Mouse (Mus musculus) adrenal gland, adult 2 months (tissue): ENCODE measurements around the gene Lrrc25. TPM values are rescaled to one million over a fixed set of nuclear protein-coding genes. Genes with fewer than 3 reads are reported as not detected.
"Not testable (repeated sequence)": the region's sequence is repeated elsewhere in the genome, so short reads cannot be mapped to it uniquely, and the experiment has no call there.

Source experiments
- DNase-seq: peaks from one replicate; pipeline ENCODE4 v3.0.0; 2021
- long read RNA-seq: library from polyadenylated mRNA; stranded (forward); transcript quantifications from one replicate; pipeline ENCODE4 v2.0.0, GENCODE M21; 2021
- polyA plus RNA-seq: library from polyadenylated mRNA; depleted of rRNA; stranded (reverse); fragments of >200 nt; gene quantifications from 2 replicates; pipeline ENCODE4 v1.2.3, GENCODE M21; 2012; rRNA removed
- total RNA-seq, 2 experiments: library from RNA; stranded (reverse); gene quantifications; 2 replicates each; pipeline ENCODE4 v1.2.3; 2021

Lrrc25 gene
- total RNA-seq, result 1 to 10 TPM; 1.8 to 3.6 TPM
- 8.4 and 11.1 TPM in 2 replicates for polyA plus RNA-seq
- long read RNA-seq, partial matches to known transcripts, result 0 of 1 reads
- long read RNA-seq, other reads (novel, unspliced or antisense), result 1 of 1 reads

DNA sequence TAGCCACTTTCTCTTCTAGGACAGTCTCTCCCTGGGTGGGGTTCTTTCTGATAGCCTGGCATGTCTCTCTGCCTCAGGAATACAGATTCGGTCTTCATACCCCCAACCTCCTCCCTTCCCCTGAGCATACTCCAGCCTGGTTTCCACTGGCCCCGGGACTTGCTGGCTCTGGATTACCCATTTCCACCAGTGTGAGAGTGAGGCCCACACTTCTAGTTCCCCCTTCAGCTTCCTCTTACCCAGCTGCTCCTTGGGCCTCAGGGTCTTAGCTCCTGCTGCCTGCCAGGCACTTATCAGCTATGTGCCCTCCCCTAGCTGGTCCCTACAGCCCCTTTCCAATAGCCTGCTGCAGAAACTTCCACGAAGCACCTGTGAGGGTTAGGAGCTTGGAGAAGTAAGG, at the start of gene Lrrc25:
Lrrc25 (plus strand) TSS at position 262 of the 400 bp plus-strand sequence.
- no peak for DNase-seq

DNA sequence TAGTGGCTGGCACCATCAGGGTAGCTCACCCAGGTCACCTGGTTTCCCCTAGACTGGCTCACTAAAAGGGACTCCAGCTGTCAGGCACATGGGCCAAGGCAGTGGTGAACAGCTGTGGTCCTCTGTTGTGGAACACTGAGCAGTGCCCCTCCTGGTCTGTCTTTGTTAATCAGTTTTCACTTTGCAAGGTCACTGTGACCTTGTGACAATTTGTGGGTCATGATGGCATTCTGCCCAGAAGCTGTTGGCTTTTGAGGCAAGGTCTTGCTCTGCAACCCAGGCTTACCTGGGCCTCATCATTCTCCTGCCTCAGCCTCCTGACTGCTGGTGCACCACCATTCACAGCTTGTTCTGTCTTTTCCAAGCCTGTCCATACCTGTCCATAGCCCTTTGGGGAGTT, 45.6 kb upstream of the Lrrc25 start:
- DNase-seq, result peak; percentile 72

DNA sequence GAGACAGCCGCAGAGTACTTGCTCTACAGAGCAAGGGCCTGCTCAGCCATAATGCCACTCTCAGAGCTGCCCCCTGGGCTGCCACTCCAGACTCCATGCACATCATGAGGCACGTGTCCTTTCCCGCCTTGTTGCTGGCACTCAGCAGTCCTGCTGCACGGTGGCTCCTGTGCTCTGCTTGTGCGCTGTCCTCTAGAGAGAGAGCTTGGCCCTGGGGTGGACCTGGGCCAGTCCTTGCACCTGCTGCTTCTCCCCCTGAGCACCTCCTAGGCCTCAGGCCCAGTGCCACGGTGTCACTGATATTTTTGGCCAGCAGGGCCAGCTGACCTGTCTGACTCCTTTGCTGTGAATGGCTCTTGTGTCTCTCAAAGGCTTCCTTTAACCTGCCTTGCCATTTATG, 45.0 kb upstream of the Lrrc25 start:
- no peak for DNase-seq

DNA sequence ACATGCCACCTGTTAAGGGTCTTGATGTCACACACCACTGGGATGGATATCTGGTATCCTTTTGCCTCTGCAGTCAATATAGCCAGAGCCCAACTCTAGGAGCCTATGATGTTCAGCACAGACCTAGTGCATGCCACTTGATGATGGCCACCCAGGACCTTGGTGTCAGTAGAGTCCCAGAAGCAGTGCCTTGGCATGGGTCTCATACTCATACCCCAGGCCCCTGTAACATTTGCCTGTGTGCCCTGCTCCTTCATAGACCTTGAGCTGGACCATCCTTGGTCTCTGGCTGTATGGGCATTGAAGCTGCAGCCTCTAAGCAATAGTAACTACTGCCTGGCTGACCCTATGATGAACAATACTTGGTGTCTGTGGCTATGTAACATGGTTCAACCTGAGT, 41.7 kb upstream of the Lrrc25 start:
- no peak for DNase-seq

DNA sequence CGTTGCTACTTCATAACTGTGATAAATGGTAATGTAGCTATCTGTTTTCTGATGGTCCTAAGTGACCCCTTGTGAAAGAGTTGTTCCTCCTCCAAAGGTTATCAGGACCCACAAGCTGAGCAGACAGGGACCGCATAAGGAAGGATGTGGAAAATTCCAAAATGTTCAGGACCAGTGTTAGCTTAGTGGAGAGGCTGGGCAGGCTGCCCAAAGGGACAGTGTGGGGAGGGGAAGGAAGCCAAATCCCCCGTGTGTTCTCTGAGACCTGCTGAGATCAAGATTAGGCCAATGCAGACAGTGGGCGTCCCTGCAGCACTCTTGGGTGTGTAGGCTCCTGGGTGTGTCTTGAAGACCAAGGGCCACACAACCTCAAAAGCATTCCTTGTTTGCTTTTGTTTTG, 41.0 kb upstream of the Lrrc25 start:
- peak; percentile 82 for DNase-seq

DNA sequence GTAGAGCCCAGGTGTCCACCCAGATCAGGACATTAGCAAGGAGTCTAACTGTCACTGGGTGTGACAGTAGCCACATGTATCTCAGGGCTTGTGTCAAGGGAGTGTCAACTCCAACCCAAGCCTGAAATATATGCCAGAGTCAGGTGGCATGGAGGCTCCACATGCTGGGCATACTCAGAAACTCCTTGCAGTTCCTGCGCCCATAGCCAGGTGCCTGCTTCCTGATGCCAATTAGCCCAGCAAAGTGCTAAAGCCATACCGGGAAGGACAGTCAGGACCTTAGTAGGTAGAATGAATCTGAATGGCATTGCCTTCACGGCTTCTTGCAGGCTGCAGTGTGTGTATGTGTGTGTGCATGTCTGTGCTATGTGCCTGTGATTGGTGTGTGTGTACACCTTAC, 38.7 kb upstream of the Lrrc25 start:
- DNase-seq, result no peak

DNA sequence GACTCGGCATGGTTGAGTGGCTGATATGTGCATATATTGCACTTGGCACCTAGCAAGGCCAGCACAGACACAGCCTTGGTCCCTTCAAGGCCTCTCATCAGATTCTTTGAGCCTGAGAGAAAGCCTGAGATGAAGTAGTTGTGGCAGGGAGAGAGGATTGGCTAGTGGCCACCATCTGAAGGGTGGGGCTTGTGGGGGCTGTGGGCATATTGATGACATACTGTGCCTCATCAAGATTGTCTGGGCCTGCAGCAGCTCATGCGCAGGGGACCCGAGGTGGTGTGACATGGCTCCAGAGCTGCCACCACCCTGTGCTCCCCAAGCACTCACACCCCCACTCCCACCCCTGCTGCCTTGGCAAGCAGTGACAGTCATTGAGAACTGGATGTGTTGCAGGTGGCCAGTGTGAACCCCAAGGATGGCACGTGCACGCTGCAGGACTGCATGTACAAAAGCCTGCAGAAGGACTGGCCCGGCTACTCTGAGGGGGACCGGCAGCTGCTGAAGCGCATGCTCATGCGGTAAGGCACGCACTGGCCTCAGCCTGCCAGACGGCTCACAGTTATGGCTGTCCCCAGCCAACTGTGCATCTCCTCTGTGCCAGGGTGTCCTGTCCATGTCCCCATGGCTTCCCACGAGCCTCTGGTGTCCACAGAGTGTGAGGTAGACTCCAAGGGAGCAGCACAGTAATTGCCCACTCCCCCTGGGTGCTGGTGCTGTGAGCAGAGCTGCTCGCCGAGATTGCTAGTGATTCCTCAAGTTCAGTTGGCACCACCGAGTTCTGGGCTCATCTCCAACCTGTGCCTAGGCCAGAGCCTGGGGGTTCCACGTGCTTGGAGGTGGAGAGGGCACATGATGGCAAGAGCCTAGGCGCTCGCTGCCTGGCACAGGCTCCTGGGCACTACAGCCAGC, 32.2 kb upstream of the Lrrc25 start:
- DNase-seq, result peak; percentile 80

DNA sequence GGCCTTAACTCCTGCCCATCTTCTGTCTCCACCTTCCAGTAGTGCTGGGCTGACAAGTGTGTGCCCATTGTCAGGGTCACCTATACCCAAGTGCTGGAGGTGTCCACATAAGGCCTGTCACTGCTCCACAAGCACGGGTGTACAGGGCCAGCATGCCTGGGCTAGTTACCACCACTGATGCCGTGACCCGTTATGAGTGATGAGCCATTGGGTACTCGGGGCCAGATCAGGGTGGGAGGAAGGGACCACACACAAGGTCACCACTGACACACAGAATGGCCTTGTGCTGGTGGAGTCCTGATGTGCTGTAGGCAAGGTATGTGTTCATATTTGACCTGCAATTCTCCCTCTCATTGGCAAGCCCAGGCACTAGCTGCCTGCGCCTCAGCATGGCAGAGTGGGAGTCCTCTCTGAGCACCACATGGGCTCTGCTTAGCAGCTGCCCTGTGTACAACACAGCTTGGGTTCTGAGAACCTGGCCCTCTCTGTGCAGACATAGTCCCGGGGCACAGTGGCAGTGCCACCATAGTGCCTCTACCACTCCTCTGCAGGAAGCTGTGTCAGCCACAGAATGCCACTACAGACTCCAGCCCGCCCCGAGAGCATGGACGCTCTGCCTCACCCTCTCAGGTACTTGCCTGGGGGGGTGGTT, 31.2 kb upstream of the Lrrc25 start:
- peak; percentile 83 for DNase-seq

DNA sequence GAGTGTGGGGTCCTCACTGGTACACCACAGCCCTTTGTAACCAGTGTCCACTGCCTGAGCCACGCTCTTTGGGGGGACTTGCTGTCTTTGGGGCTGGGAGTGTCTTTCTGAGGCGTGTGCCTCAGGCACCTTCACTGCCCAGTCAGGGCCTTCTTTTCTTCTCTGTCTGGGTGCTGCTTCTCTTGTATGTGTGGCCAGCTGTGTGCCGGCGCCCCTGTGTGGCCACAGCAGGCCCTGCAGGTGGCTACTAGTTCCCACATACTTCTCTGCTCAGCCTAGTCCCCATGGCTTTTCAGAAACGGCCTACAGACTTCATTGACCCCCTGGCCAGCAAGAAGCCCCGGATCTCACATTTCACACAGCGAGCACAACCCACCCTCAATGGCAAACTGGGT, 30.7 kb upstream of the Lrrc25 start:
- peak; percentile 84 for DNase-seq

DNA sequence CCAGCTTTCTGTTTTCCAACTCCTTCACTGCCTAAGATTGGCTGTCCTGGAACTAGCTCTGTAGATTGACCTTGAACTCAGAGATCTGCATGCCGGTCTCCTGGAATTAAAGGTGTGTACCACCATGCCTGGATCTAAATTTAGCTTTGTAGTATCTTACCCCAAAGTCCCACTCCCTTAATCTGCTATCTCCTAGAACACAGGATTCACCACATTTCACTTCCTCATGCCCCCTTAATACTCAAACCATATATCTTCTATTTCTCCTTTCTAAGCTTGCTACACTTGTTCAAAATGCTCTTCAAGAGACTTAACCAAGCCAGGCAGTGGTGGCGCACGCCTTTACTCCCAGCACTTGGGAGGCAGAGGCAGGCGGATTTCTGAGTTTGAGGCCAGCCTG, 28.0 kb upstream of the Lrrc25 start:
- DNase-seq, result not testable (repeated sequence)

DNA sequence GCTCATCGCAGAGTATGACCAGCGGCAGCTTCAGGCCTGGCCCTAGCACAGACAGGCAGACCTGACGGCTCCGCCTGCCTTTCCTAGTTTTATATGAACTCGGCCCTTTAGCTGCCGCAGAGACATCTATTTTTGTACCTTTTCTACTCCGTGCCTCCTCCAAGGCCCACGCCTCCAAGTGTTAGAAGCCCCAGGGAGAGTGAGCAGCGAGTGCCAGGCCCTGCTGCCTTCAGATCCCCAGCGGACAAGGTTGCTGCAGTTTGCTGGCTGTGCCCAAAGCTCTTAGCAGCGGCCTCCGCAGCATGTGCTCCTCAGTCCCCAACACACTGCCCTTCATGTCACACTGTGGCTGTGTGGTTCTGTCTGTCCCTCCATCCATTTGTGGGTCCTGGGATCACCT, 24.4 kb upstream of the Lrrc25 start:
- no peak for DNase-seq

DNA sequence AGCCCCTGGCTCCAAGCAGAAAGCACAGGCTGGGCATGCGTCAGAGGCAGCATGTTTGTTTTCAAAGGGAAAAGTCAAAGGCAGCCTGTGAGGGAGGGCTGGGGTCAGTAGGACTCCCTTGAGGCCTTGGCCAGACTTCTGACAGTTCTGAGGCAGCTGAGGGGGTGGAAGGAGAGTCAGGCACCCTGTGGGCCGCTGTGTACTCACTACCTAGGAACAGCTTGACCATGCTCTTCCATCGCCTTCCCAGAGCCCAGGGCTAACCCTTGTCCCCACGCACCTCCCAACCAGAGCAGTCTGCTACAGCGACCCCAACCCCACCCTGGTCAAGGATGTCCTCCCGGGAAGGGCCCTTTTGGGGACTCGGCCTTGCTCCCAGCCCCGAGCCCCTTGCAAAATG, 22.8 kb upstream of the Lrrc25 start:
- peak; percentile 80 for DNase-seq

DNA sequence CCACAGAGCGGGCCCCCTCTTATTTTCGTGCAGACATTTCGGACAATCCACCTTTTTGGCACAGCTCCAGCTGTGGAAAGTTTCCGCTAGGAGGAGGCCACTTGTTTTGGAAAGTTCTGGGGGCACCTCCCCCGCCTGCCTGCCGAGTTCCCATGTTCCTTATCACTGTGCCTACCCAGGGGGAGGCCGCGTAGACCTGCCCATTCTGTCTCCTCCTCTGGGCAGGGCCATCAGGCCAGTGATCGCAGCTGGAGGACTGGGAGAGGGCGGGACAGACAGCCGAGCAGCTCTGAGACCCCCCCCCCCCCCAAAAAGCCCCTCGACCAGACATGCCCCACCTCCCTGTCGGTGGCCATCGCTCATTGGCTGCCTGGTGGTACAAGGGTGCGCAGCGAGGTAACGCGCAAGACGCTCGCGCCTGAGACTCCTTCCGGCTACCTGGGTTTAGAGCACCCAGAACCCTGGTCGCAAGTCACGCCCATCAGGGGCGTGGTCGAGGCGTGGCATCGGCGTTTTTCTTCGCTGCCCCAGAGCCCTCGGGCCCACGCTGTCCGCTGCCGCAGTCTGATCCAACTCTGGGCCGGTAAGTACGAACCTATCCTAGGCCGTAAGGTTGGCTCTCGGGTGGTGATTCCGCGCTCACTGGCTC, 21.9 kb upstream of the Lrrc25 start, which contains the start of gene Isyna1:
Isyna1 (plus strand) TSS at position 413 of the 649 bp plus-strand sequence.
- DNase-seq, result peak; percentile 95

DNA sequence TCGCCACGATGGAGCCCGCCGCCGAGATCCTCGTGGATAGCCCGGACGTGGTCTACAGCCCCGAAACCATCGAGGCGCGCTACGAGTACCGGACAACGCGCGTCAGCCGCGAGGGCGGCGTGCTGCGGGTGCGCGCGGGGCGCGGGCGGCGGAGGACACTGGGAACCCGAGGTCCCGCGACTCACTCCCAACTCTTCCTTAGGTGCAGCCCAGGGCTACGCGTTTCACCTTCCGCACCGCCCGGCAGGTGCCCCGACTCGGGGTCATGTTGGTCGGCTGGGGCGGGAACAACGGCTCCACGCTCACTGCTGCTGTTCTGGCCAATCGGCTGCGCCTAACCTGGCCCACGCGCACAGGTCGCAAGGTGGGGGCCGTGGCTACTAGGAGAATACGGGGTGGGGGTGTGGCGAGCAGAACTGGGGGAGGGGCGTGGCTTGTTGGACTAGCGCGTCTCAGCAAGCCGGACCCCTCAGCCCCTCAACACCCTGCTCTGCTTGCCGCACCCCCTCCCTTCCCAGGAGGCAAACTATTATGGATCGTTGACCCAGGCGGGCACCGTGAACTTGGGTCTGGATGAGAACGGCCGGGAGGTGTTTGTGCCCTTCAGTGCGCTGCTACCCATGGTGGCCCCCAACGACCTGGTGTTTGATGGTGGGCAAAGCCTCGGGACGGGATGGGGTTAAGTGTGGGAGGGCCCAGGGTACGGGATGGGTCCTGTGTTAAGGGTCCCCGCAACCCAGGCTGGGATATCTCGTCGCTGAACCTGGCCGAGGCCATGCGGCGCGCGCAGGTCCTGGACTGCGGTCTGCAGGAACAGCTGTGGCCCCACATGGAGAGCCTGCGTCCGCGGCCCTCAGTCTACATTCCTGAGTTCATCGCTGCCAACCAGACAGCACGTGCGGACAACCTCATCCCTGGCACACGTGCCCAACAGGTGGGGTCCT, 21.1 kb upstream of the Lrrc25 start:
- DNase-seq, result no peak

DNA sequence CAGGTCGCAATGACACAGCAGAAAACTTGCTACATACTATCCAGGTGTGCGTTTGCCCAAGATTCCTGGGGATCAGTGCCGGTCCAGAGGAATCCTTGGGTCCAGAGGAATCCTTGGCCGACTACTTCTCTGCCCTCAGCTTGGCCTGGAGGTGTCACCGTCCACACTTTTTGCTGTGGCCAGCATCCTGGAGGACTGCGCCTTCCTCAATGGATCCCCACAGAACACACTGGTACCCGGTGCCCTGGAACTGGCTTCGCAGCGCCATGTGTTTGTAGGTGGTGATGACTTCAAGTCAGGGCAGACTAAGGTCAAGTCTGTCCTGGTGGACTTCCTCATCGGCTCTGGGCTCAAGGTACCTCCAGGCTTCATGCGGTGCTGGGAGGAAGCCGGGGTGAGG, 20.1 kb upstream of the Lrrc25 start:
- no peak for DNase-seq

DNA sequence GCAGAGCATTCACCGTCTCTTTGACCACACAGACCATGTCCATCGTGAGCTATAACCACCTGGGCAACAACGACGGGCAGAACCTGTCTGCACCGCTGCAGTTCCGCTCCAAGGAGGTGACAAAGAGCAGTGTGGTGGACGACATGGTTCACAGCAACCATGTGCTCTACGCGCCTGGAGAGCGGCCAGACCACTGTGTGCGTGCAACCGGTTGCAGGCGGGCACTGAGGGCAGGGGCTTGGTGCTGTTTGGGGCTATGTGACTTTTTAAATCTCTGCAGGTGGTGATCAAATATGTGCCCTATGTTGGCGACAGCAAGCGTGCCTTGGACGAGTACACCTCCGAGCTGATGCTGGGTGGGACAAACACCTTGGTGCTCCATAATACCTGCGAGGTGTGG, 19.7 kb upstream of the Lrrc25 start:
- no peak for DNase-seq

DNA sequence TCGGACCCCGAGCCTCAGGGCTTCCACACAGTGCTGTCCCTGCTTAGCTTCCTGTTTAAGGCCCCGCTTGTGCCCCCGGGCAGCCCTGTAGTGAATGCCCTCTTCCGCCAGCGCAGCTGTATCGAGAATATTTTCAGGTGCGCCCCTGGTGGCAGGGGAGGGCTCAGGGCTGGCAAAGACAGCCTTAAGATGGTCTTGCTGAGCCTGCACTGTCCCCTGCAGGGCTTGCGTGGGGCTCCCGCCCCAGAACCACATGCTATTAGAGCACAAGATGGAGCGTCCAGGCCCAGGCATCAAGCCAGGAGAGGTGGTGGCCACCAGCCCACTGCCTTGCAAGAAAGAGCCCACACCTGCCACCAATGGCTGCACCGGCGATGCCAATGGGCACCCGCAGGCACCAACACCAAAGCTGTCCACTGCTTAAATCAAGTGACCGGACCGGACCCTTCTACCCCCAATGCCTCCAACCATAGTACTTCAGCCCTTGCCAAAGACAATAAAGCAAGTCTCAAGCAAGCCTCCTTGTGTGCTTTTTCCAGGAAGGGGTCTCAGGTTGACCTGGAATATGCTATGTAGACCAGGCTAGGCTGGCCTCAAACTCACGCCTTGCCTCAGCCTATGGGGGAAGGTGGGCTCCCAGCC, 19.1 kb upstream of the Lrrc25 start:
- DNase-seq, result no peak

DNA sequence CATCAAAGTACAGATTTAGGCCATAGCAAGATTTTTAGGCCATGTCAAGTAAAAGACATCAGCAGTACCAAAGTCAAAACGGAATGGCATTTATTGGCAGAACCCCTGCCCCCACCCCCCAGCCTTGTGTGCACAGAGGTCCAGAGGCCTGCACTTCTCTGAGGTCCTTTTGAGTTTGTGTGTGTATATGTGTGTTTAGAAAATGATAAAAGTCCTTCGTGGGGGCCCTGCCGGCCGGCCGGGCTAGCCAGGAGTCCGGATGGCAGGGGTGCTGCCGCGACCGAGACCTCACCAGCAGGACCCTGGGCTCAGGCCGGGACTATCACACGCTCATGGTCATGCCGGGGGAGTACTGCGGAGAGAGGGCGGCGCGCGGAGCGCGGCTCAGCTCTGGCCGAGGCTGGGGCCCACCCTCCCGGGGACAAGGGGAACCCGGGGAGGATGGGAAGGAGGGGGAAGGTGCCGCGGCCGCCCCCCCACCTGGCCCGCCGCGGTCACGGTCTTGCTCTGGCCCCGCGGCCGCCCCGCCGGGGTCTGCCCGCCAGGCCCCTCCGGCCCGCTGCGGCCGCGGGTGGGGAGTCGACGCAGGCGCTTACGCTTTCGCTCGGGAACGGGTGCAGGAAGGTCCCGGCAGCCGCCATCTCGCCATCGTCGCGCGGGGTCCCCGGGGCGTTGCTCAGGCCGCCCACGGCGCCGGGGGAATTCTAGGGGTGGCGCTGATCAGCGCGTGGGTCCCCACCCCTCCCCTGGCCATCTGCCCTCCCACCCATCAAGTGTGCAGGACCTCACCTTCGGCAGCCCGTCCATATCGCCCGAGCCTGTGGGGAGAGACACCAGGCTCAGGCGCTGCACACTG, 18.3 kb upstream of the Lrrc25 start:
- DNase-seq, result no peak

DNA sequence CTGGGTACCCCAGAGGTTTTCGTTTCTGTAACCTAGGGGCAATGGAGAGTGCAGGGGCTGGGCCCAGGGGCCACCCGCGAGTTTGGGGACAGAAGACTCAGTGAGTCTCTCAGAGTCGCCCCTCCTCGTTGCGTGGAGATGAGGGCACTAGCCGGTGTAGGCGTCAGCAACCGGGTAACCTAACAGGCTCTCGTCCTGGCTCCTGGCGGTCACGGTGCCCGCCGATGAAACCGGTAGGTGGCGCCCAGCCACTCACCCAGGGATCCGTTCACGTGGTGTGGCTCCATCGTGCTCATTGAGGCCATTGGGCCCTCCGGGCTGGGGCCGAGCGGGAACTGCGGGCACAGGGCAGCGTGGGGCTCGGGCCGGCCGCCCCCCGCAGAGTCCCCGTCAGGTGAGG, 17.7 kb upstream of the Lrrc25 start:
- peak; percentile 91 for DNase-seq

DNA sequence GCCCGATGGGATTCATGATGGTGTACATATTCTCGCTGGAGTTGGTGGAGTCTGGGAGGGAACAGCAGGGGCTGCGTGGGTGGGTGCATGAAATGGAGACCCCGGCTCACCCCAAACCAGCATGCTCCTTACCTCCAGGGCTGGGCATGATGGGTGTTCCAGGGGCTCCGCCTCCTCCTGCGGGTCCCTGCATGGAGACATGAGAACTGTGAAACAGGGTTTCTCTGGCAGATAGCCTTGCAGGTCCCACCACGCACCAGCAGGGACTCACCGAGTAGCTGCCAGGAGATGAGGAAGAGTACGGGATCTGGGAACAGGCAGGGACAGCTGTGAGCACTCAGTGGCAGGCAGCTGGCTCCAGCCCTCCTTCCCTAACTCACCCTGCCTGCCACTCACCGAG, 17.2 kb upstream of the Lrrc25 start:
- no peak for DNase-seq
